Mouse (Mus musculus) midbrain, embryonic 13.5 days (tissue): ENCODE results near the gene Tsc1. TPM values are rescaled to one million over a fixed set of nuclear protein-coding genes. Genes with fewer than 3 reads are reported as not detected.

Source experiments
- ATAC-seq: fragments of 200-750 bp; cut with Nextera tagmentation; 2 replicates; pipeline ENCODE4 v1.8.0; 2017; ENCODE audit warnings: mild to moderate bottlenecking, moderate TSS enrichment, moderate library complexity
- H3K27ac ChIP-seq: fragments of 300-500 bp; sonication (generic); 2 replicates; pipeline ENCODE4 v1.5.1; 2015; ENCODE audit warnings: inconsistent platforms, mild to moderate bottlenecking, moderate library complexity
- H3K27me3 ChIP-seq: fragments of 300-500 bp; sonication (generic); 2 replicates; pipeline ENCODE4 v1.6.1; 2015; ENCODE audit warnings: mild to moderate bottlenecking, inconsistent platforms
- H3K36me3 ChIP-seq: fragments of 300-500 bp; sonication (generic); 2 replicates; pipeline ENCODE4 v1.6.1; 2015; ENCODE audit warnings: mild to moderate bottlenecking, inconsistent platforms
- H3K4me1 ChIP-seq: fragments of 300-500 bp; sonication (generic); replicated peaks from 2 replicates; pipeline ENCODE4 v1.6.1; 2015; ENCODE audit warnings: inconsistent platforms
- H3K4me2 ChIP-seq: fragments of 300-500 bp; sonication (generic); replicated peaks from 2 replicates; pipeline ENCODE4 v1.6.1; 2015; ENCODE audit warnings: moderate library complexity, mild to moderate bottlenecking, inconsistent platforms
- H3K4me3 ChIP-seq: fragments of 300-500 bp; sonication (generic); replicated peaks from 2 replicates; pipeline ENCODE4 v1.5.1; 2015; ENCODE audit warnings: mild to moderate bottlenecking, inconsistent platforms
- H3K9ac ChIP-seq: fragments of 300-500 bp; sonication (generic); replicated peaks from 2 replicates; pipeline ENCODE4 v1.6.1; 2015; ENCODE audit warnings: mild to moderate bottlenecking, inconsistent platforms
- H3K9me3 ChIP-seq: fragments of 300-500 bp; sonication (generic); 2 replicates; pipeline ENCODE4 v1.6.1; 2016; ENCODE audit warnings: mild to moderate bottlenecking, inconsistent platforms
- WGBS: fragments of 180-500 bp; shearing (Covaris S2); methylation state at CpG from one replicate; pipeline ENCODE4 v1.1.7; 2015; 5-methylcytosine and 5-hydroxymethylcytosine counted together
- polyA plus RNA-seq: library from polyadenylated mRNA; unstranded; fragments of >200 nt; fragmentation: Nextera tagmentation; extraction: Ambion mirVana; gene quantifications from 2 replicates; pipeline ENCODE4 v1.2.1, GENCODE M21; 2015

Gene Tsc1
- polyA plus RNA-seq, 1 experiment from 2014 or later, result 38.4 TPM

DNA sequence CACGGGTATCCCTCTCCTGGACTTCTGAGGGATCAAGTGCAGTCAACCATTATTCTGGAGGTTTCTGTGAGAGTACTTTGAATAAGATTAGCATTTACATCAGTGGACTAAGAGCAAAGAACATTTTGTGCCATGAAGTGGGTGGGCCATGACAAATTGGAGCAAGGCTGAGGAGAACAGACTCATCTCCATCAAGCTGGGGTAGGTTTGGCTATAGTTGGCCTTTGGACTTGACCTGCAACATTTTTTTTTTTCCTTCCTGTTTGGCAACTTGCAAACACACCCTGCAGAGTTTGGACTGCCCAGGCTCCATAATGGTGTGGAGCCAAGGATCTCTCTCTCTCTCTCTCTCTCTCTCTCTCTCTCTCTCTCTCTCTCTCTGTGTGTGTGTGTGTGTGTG is 8.4 kb upstream of the Tsc1 start:
- H3K4me3 ChIP-seq, result no peak overlapping the region
- no peaks in the 10 kb centered on the region for H3K36me3 ChIP-seq
- H3K4me2 ChIP-seq, result no peak overlapping the region
- no peaks in the 10 kb centered on the region for H3K9me3 ChIP-seq
- no peak overlapping the region for H3K27ac ChIP-seq
- 44% methylated on average over 1 of the region's 1 CpGs for WGBS
- no peak overlapping the region for H3K9ac ChIP-seq
- H3K4me1 ChIP-seq, result peaks cover 4% of the 10 kb centered on the region; the same call in 1 of the 2 replicates
- ATAC-seq, result no peak
- H3K27me3 ChIP-seq, result no peaks in the 10 kb centered on the region

DNA sequence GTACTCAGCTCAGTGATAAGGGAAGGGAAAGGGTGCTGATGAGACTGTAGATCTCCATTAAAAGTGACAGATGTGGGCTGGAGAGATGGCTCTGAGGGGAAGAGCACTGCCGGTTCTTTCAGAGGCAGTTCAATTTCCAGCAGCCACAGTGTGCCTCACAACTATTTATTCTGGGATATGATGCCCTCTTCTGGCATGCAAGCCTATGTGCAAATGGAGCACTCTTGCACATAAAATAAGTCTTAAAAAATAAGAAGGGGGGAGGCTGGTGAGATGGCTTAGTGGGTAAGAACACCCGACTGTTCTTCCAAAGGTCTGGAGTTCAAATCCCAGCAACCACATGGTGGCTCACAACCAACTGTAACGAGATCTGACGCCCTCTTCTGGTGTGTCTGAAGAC is 7.9 kb upstream of the Tsc1 start:
- Histone ChIP-seq H3K4me2 (no peak overlapping the region), H3K27ac (no peak overlapping the region), H3K27me3 (no peaks in the 10 kb centered on the region), H3K9me3 (no peaks in the 10 kb centered on the region), H3K4me1 (peaks cover 4% of the 10 kb centered on the region; the same call in 1 of the 2 replicates), H3K36me3 (no peaks in the 10 kb centered on the region), H3K4me3 (no peak overlapping the region), H3K9ac (no peak overlapping the region)
- 59% methylated on average over 4 of the region's 4 CpGs for WGBS
- no peak for ATAC-seq

DNA sequence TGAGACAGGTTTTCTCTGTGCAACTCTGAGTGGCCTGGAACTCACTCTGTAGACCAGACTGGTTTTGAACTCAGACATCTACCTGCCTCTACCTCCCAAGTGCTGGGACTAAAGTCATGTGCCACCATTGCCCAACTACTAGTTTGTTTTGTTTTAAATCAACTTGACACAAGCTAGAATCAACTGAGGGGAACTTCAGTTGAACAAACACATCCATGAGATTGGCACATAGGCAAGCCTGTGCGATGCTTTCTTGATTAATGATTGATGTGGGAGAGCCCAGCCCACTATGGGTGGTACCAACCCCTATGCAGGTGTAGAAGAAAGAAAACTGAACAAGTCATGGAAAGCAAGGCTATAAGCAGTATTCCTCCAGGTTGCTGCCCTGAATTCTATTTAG is 5.8 kb upstream of the Tsc1 start:
- no peak overlapping the region for H3K9ac ChIP-seq
- no peaks in the 10 kb centered on the region for H3K36me3 ChIP-seq
- H3K4me3 ChIP-seq, result no peak overlapping the region
- H3K4me2 ChIP-seq, result no peak overlapping the region
- H3K27me3 ChIP-seq, result no peaks in the 10 kb centered on the region
- H3K9me3 ChIP-seq, result no peaks in the 10 kb centered on the region
- no peak for ATAC-seq
- no peak overlapping the region for H3K27ac ChIP-seq
- H3K4me1 ChIP-seq, result peaks cover 5% of the 10 kb centered on the region
- 100% methylated on average over 1 of the region's 1 CpGs for WGBS

DNA sequence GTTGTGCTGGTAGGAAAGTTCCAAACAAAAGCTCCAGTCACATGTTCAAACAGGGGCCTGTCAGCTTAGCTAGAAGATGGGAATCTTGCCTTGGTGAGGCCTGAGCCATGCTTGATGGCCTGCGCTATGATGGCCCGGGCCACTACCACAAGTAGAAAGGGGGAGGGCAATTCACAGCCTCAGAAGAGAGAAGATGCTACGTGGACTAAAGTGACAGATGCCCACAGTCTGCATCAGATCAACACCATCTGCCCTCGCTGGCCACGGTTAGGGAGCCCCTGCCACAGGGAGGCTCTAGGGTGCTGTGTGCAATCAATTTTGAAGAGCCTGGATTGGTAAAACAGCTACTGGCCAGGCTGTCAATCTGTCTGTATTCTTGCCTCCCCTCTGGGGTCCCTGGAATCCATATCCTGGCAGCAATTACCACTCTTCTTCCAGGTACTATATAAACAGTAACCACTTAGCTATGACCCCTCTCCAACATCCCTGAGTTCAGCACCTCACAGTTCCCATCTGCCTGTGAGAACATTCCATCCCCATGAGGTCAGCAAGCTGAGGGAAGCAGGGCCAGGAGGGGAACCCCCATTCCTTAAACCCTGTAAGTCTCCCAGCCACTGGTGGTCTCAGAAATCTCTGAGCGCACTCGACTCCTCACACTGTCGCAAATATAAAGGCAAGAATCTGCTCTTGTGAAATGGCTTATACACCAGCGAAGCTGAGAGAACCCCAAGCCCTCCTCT is 3.8 kb upstream of the Tsc1 start:
- Histone ChIP-seq H3K9me3 (no peaks in the 10 kb centered on the region), H3K27me3 (no peaks in the 10 kb centered on the region), H3K4me3 (no peak overlapping the region), H3K4me2 (no peak overlapping the region), H3K36me3 (no peaks in the 10 kb centered on the region), H3K4me1 (peaks cover 13% of the 10 kb centered on the region), H3K9ac (no peak overlapping the region), H3K27ac (no peak overlapping the region)
- no peak for ATAC-seq
- WGBS, result 87% methylated on average over 9 of the region's 9 CpGs

DNA sequence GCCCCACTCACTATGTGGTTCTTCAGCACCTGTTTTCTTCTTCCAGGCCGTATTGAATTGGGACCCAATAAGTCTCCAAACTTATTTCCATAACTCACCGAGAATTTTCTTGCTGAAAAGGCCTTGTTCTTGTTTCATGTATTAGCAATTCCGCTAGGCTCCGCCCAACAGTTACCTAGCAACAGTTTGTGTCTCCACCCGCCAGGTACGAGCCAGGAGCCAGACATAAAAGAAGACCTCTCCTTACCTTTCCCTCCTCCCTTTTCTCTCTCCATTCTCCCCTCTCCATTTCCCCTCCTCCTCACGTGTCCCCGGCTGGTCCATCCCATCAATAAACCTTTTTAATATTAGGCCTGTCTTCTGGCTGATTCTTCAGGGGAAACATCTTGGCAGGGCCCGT is 2.7 kb upstream of the Tsc1 start:
- peak overlapping the region; percentile 17 for H3K4me2 ChIP-seq
- no peak overlapping the region for H3K27ac ChIP-seq
- no peaks in the 10 kb centered on the region for H3K9me3 ChIP-seq
- peaks cover 23% of the 10 kb centered on the region for H3K4me1 ChIP-seq
- H3K36me3 ChIP-seq, result no peaks in the 10 kb centered on the region
- H3K27me3 ChIP-seq, result no peaks in the 10 kb centered on the region
- no peak overlapping the region for H3K9ac ChIP-seq
- no peak for ATAC-seq
- WGBS, result 22% methylated on average over 9 of the region's 9 CpGs
- no peak overlapping the region for H3K4me3 ChIP-seq

DNA sequence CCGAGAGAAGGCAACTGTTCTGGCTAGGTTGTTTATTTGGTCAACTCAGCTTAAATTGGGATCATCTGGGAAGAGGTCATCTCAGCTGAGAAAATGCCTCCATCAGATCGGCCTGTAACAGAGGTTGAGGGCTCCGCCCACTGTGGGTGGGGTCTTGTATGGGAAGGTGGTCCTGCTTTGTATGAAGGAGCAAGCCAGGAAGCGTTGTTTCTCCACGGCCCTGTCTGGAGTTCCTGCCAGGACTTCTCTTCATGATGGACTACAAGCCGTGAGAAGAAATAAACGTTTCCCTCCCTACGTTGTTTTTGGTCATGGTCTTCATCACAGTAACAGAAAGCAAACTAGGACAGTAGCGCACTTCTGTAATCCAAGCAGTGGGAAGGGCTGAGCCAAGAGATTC is 2.1 kb upstream of the Tsc1 start:
- 6% methylated on average over 9 of the region's 9 CpGs for WGBS
- peak overlapping the region; percentile 17 for H3K4me2 ChIP-seq
- no peaks in the 10 kb centered on the region for H3K36me3 ChIP-seq
- no peak overlapping the region for H3K9ac ChIP-seq
- ATAC-seq, result no peak
- H3K27me3 ChIP-seq, result no peaks in the 10 kb centered on the region
- no peaks in the 10 kb centered on the region for H3K9me3 ChIP-seq
- H3K4me3 ChIP-seq, result no peak overlapping the region
- no peak overlapping the region for H3K27ac ChIP-seq
- peaks cover 28% of the 10 kb centered on the region for H3K4me1 ChIP-seq

DNA sequence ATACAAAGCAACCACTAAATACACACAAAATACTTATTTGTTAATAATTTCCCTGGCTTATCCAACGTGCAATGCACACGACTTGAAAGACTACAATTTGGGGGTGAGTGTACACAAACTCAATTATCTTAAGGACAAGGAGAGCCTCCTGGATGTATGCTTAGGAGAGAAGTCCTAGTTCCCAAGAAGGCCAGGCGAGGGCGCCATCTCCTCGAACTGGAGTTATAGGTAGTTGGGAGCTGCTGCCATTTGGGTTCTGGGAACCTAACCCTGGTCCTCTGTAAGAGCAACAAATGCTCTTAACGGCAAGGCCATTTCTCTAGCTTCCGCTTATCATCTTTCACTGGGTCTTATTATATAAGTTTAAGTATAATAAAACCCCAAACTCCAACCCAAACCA is 1.2 kb upstream of the Tsc1 start:
- Histone ChIP-seq H3K27ac (no peak overlapping the region), H3K4me2 (no peak overlapping the region), H3K36me3 (no peaks in the 10 kb centered on the region), H3K4me3 (no peak overlapping the region), H3K27me3 (no peaks in the 10 kb centered on the region), H3K9me3 (no peaks in the 10 kb centered on the region), H3K9ac (no peak overlapping the region), H3K4me1 (peaks cover 29% of the 10 kb centered on the region)
- 56% methylated on average over 7 of the region's 7 CpGs for WGBS
- no peak for ATAC-seq

DNA sequence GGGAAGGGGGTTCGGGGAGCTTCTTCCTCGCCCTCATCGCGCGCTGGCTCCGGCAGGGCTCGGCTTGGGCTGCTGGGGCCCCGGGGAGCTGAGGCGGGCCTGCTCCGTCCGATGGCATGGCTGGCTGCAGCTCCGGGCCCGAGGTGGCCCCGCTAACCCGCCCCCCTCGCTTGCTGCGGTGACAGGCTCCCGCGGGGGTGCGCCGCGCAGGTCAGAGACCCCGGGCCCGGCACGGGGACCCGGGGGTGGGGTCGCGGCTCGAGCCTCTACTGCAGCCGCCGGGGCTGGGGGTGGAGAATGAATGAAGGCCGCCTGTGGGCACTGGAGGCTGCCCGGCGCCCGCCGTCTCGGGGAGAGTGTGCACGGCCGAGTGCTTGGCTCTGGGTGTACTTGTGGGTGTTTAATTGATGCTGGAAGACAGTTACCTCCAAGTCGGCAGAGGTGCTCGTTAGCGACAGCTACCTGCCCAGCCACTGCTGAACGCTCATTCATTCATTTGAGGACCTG is 460 bp downstream of the Tsc1 start:
- H3K4me1 ChIP-seq, result peaks cover 29% of the 10 kb centered on the region
- H3K9me3 ChIP-seq, result no peaks in the 10 kb centered on the region
- peak overlapping the region; percentile 93 for H3K27ac ChIP-seq
- peak overlapping the region; percentile 80 for H3K4me2 ChIP-seq
- 1% methylated on average over 38 of the region's 43 CpGs for WGBS
- H3K9ac ChIP-seq, result peak overlapping the region; percentile 96
- H3K27me3 ChIP-seq, result no peaks in the 10 kb centered on the region
- no peaks in the 10 kb centered on the region for H3K36me3 ChIP-seq
- peak; percentile 81 for ATAC-seq
- H3K4me3 ChIP-seq, result peak overlapping the region; percentile 99

DNA sequence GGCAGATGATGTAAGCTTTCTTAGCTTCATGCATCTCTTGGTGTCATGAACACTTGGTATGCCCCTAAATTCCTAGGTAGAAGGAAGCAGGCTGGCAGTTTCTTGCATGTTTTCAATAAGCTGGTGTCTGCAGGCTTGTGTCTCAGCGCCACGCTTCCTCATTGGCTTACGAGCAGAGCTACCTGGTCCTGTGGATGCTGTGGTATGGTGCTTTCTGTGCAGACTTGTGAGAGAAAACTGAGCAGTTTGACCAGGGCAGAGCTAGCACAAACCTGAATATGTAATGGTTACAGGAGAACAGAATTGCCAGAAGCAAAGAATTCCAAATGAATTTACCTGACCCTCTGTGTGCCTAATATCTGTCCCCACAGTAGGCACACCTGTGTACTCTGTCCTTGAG is 2.1 kb downstream of the Tsc1 start:
- H3K4me2 ChIP-seq, result peak overlapping the region; percentile 80

DNA sequence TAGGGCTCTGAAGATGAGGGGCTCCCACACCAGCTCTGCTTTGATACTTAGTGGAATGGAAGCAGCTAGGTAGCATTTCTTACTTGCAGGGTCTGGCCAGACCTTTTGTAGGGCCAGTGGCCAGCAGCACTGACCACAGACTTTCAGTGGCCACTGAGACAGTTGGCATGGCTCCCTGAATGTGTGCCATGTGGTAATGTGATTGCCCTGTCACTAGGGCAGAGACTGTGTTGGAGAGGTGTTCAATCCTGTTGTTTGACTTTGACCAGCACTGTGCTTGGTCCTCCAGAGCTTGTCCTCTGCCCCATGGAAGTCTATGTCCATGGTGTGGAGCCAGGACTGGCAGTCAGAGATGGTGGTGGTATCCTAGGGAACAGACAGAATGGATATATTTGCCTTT is 9.5 kb downstream of the Tsc1 start:
- H3K4me1 ChIP-seq, result no peaks in the 10 kb centered on the region

More for the DNA sequence above, 2.1 kb downstream of the Tsc1 start:
- no peak for ATAC-seq
- no peaks in the 10 kb centered on the region for H3K27me3 ChIP-seq
- H3K27ac ChIP-seq, result no peak overlapping the region
- H3K4me1 ChIP-seq, result peaks cover 29% of the 10 kb centered on the region
- 87% methylated on average over 3 of the region's 3 CpGs for WGBS
- H3K4me3 ChIP-seq, result peak overlapping the region; percentile 11; the same call in 1 of the 2 replicates
- 0 out of 2 replicates have a peak overlapping the region, but pooled peaks have one; percentile 23 for H3K9ac ChIP-seq
- no peaks in the 10 kb centered on the region for H3K9me3 ChIP-seq
- no peaks in the 10 kb centered on the region for H3K36me3 ChIP-seq

DNA sequence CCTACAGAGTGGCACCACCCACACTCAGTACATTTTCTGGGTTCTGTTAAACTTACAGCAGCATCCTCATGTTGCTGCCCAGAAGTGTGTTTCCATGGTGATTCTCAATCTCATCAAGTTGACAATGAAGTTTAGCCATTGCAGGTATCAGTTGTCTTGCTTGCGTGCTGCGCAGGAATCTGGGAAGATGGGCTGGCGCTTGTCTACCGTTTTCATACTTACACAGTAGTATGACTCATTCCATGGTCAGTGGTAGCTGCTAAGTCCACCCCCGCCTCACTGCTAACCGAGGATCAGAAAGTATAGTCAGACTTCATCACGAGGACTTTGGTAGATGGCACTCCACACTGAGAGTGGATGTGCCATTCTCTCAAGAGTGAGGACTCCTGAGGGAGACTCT is 12.3 kb downstream of the Tsc1 start:
- Histone ChIP-seq H3K4me1 (no peaks in the 10 kb centered on the region), H3K9me3 (no peaks in the 10 kb centered on the region), H3K4me3 (no peak overlapping the region), H3K36me3 (peaks cover 37% of the 10 kb centered on the region), H3K27me3 (no peaks in the 10 kb centered on the region), H3K4me2 (no peak overlapping the region), H3K9ac (no peak overlapping the region), H3K27ac (no peak overlapping the region)
- 96% methylated on average over 7 of the region's 7 CpGs for WGBS
- no peak for ATAC-seq

More for the DNA sequence above, 9.5 kb downstream of the Tsc1 start:
- Histone ChIP-seq H3K27me3 (no peaks in the 10 kb centered on the region), H3K27ac (no peak overlapping the region), H3K36me3 (peaks cover 15% of the 10 kb centered on the region), H3K9me3 (no peaks in the 10 kb centered on the region), H3K4me3 (no peak overlapping the region), H3K9ac (no peak overlapping the region), H3K4me2 (no peak overlapping the region)
- no peak for ATAC-seq

DNA sequence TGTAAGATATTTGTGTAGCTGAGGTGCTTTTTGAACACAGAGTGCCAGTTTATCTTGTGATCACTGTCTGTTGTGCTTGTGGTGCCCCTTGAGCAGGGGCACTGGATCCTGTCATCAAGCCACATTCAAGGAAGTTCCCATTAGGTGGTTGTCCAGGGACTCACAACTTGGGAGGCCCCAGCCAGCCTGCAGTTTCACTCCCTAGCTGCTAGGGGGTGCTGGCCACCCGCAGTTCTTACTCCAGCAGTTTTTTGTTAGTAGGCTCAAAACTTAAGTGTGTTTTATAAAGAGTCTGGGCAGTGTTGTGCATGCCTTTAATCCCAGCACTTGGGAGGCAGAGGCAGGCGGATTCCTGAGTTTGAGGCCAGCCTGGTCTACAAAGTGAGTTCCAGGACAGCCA is 13.3 kb downstream of the Tsc1 start:
- Histone ChIP-seq H3K36me3 (peaks cover 46% of the 10 kb centered on the region), H3K9ac (no peak overlapping the region), H3K4me2 (no peak overlapping the region), H3K9me3 (no peaks in the 10 kb centered on the region), H3K4me1 (no peaks in the 10 kb centered on the region), H3K27ac (no peak overlapping the region), H3K27me3 (no peaks in the 10 kb centered on the region), H3K4me3 (no peak overlapping the region)
- ATAC-seq, result no peak
- WGBS, result 73% methylated on average over 2 of the region's 2 CpGs

DNA sequence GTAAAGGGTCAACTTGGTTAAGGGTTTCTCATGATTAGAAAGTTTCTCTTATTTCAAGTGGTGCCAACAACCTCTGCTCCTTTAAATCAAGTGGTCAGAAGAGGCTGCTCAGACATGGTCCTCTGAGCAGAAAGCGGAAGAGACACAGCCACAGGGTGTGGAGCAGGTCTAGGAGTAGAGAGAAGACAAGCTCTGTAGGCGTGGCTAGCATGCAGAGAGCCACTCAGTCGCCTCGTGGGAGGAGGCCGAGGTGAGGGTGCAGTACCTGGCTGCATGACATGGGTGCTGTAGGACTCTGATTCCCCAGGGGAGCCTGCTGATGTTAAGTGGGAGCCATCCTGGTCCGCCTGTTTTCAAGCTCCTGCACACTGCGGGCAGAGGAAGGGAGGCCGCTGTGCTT is 15.2 kb downstream of the Tsc1 start:
- H3K36me3 ChIP-seq, result peaks cover 66% of the 10 kb centered on the region
- H3K27ac ChIP-seq, result no peak overlapping the region
- no peak for ATAC-seq
- no peaks in the 10 kb centered on the region for H3K27me3 ChIP-seq
- H3K4me1 ChIP-seq, result no peaks in the 10 kb centered on the region
- H3K9me3 ChIP-seq, result no peaks in the 10 kb centered on the region
- no peak overlapping the region for H3K9ac ChIP-seq
- 80% methylated on average over 8 of the region's 8 CpGs for WGBS
- no peak overlapping the region for H3K4me3 ChIP-seq
- H3K4me2 ChIP-seq, result no peak overlapping the region
